Mouse (Mus musculus) gastrocnemius, adult 18-20 months (tissue): ENCODE data around the gene Rpl13. TPM values are rescaled to one million over a fixed set of nuclear protein-coding genes. Genes with fewer than 3 reads are reported as not detected.
"Not testable (repeated sequence)": the region's sequence is repeated elsewhere in the genome, so short reads cannot be mapped to it uniquely, and the experiment has no call there.

Experiments used
- DNase-seq: peaks from one replicate; pipeline ENCODE4 v3.0.0; 2021; ENCODE audit warnings: low spot score
- long read RNA-seq, 2 experiments: library from polyadenylated mRNA; stranded (forward); transcript quantifications; one replicate each; pipeline ENCODE4 v2.0.0; 2021
- total RNA-seq, 2 experiments: library from RNA; stranded (reverse); gene quantifications; 2 replicates each; pipeline ENCODE4 v1.2.3; 2021

Rpl13 gene
- total RNA-seq, result 100 to 1,000 TPM; 432 to 435 TPM
- long read RNA-seq, experiment 1, transcript Rpl13-201 (6 exons, 780 nt), result major isoform, 379 of 397 reads
- long read RNA-seq, experiment 1, partial matches to known transcripts, result 14 of 397 reads
- long read RNA-seq, experiment 1, other reads (novel, unspliced or antisense), result 3 of 397 reads
- long read RNA-seq, experiment 2, transcript Rpl13-201 (6 exons, 780 nt), result major isoform, 381 of 407 reads
- long read RNA-seq, experiment 2, partial matches to known transcripts, result 21 of 407 reads
- long read RNA-seq, experiment 2, other reads (novel, unspliced or antisense), result 4 of 407 reads

DNA sequence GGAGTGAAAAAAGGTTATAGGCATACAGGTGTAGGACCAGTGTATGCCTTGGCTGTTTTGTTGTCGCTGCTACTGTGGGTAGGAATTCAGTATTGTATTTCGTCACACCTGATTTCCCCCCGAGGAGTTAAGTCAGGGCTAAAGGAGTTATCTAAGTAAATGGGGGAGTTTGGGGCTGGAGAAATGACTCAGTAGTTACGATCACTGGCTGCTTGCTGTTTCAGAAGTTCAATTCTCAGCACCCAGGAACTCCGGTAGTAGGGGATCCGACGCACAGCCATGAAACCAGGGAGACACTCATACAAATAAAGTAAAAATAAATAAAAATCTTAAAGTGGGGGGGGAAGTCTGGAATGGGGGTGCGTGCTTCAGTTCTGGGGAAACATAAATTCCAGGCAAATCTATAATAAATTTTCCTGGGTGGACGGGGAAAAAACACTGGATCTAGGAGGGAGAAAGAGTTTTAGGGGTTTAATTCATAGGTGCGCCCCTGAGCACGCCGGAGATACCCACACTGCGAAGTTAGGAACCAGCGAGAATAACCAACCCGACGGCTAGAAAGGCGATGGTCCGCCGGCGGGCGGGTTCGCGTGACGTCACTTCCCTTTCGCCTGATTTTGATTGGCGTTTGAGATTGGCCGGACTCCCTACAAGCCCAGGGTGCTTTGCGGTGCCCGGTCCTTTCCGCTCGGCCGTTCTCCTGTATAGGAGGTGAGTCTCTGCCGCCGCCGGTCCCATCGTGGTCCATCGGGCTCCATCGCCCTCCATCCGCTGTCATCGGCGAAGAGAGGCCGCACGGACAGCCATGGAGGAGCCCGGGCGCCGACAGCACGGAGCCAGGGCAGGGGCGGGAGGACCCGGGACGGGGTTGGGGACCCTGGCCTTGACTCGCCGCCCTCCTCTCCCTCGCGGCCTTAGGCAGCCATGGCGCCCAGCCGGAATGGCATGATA lies at the start of gene Rpl13:
TSS of gene Rpl13 (plus strand) at position 616 of the 951 bp plus-strand sequence.
- peak; percentile 98 for DNase-seq

GRCm38 (mm10) chr8:123062721-123063120 lies 39.4 kb upstream of the Rpl13 start, which contains the start of gene Spg7:
Gene Spg7 (plus strand): TSS chr8:123062942.
- DNase-seq, result no peak

DNA sequence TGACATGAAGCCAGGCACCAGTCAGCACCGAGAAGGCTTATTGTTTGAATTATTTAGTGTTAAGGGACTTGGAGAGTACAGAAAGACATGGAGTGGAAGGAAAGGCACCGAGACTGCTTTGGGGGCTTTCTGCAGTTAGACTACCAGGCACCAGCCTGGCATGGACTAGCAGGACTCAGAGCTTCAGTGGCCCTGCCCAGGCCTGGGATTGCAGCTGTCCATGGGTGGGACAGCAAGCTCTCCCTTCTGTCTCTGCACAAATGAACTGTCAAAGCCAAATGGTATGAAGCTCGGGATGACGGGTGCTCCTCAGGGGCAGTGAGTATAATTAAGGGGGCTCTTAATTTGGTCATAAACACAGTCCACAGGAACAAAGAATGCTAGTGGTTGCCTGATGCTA lies 38.1 kb upstream of the Rpl13 start:
- DNase-seq, result no peak

GRCm38 (mm10) chr8:123064809-123065213 lies 37.3 kb upstream of the Rpl13 start:
- DNase-seq, result no peak

DNA sequence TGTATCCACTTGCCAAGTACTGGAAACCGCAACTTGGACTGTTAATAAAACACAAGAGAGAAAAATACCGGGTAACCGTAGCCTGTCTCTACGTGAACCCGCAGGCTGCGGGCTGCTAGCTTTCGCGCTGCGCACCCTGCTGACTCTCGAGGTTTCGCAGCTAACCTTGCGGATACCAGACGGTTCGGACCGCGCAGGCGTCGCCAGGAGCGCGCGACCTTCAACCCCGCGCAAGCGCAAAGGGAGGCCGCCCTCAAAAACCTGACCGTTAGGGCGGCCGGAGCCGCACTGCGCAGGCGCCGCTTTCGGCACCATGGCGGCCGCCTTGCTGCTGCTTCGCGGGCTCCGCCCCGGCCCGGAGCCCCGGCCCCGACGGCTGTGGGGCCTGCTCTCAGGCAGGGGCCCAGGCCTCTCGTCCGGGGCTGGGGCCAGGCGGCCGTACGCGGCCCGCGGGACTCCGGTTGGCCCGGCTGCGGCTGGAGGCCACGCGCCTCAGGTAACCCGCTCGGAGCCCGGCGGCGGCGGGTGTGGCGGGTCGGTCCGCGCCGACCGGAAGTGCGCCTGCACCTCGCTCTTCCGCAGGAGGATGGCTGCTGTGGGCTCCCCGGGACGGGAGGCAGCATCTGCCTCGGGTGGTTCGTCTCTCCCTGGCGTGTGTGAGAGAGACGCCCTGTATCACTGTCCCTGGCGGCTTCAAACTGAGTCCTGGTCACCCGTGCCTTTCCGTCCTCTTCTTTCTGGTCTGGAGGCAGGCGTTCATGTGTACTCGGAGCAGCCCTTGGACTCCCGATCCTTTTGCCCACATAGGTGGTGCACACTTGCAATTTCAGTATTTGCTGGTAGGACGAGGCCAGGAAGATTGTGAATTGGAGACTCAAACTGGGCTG lies 36.7 kb upstream of the Rpl13 start:
- DNase-seq, result peak; percentile 96

DNA sequence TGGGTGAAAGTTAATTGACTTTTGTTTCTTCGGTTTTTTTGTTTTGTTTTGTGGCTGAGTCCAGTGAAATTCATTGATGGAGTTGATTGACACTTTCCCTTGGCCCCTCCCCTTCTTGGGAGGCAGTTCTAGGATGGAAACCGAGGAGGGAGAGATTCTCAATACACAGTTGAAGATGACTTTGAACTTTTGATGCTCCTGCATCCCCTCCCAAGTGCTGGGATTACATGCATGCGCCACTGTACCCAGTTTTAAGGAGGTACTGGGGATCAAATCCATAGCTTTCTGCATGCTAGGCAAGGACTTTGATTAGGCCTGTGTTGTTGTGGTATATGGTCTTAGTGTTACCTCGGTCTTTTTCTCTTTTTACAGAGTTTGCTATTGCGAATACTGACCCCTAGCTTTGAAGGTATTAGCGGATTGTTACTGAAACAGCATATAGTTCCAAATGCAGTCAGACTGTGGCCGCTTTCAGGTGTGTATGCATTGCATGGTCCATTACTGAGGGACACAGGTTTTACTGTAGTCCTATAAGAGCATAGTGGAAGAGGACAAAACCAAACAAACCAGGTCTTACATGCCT lies 36.0 kb upstream of the Rpl13 start:
- DNase-seq, result no peak

DNA sequence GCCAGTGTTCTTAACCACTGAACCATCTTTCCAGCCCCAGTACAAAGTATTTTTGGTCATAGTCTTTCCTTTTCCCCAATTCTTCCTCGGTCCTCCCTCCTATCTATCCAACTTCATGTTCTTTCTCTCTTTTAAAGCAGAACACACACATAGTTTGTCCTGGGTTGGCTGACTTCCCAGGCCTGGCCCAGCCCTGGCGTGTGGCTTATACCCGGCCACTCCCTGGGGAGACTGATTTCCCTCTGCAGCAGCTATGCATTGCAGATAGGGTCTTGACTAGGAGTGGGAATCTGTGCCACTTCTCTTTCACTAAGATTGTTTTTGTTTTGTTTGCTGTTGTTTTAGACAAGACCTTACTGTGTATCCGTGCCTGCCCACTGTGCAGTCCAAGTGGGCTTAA lies 31.0 kb upstream of the Rpl13 start:
- no peak for DNase-seq

DNA sequence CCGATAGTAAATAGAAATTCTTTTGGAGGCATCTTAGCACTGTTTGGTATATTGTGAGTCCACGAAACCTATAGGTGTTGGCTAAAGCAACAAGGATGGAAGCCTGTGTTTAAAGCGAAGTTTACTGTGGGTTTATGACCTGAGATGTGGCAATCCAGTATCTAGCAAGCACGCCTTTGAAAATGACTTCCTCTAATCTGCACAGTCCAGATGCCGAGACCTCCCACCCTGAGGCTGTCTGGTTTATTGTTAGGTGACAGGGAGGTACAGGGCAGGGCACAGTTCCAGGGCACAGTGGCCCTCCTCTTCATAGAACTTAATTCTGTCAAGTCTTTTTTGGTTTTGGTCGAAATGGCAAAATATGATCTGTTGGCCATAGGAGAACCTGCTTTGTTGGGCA lies 24.9 kb upstream of the Rpl13 start:
- DNase-seq, result no peak

DNA sequence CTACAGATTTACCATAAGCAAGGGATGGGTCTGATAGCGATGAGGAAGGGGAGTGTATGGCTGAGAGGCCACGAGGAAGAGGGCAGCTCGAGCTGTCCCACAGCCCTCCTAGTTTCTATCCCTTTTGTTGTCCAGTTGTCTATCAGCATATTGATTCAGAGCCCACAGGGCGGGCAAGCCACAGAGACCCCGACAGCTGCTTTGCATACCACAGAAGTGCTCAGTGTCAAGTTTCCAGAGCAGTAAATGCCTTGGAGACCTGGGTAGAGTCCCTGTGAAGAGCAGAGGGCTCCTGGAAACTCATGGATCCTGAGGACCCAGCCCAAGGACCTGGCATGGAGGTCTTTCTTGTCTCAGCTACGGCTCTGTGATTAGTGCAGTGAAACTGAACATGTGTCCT lies 19.2 kb upstream of the Rpl13 start:
- DNase-seq, result no peak

DNA sequence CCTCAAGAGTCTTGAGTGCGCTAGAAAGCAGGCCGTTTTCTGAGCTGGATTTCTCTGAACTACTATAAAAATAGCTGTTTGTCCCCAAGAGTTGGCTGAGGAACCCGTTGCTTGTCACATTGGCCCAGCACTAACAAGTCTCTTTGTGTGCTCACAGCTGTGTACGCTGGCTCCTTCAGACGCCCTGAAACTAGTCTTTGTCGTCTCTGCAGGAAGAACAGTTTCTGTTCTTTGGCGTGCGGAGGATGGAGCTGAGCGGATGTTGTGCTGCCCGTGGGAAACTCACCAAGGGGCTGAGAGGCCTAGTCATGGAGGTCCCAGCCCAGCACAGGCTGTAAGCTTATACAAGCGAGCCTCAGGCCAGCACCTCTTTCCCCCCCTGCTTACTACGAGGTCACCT lies 18.5 kb upstream of the Rpl13 start:
- no peak for DNase-seq

DNA sequence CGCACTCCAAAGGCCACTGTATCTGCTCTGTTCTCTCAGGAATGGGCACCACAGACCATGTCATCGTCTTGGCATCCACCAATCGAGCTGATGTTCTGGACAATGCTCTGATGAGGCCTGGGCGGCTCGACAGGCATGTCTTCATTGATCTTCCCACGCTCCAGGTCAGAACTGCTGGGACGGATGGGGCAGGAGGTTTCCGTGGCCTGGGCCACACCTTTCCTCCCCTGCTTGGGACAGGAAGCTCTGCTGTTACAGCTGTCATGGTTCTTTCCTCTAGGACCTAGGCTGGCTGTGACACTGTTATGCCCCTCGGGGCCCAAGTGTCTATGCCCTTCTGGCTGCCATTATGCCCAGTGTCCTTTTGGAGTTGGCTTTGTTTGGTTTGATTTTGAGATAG lies 14.9 kb upstream of the Rpl13 start:
- no peak for DNase-seq

- DNase-seq, result no peak
Observed at GRCm38 (mm10) chr8:123097216-123097615, 4.9 kb upstream of the Rpl13 start.

DNA sequence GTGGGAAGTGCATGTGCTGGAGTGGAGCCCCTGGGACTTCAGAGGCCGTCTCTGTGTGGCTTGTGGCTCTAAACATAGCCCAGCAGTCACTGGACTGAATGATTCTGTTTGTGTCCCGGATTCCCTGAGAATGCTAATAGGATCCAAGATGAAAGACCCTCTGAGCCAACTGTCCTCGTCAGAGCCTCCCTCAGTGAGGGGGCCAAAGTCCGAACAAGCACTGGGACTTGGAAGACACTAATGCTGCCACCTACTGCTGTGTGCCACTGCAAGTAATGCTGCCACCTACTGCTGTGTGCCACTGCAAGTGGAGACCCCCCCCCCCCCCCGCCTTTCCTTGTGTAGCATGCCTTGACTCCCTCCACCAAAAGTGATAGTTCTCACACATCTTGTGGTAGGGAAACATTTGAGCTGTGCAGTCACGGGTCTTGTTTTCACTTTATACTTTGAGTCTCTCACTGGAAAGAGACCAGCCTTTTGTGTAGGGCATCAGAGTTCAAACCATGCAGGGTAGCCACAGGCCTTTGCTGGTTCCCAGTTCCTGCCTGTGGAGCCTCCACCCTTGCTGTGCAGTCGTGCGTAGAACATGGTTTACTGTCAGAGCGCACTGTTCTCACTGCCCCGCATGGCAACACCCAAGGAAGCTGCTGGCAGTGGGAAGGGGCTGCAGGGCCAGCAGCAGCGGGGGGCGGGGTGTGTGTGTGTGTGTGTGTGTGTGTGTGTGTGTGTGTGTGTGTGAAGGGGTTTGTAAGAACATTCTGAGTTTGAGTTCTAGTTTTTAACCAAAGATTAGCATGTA lies 4.2 kb upstream of the Rpl13 start:
- no peak for DNase-seq

DNA sequence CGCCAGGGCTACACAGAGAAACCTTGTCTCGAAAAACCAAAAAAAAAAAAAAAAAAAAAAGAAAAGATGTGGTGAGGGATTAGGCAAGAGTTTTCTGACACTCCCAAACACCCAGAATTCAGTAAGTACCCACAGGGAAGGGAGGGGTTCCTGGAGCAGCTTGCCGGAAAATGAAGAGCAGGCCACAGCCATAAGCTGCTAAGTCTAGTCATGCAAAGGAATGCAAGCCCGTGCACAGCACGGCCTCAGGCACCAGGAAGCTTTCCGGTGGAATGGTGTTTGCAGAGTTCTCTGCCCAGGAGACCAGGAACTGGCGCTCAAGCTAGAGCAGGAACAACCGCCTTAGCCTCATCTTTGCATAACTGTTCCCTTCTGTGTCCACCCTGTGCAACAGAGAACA lies 1.9 kb upstream of the Rpl13 start:
- no peak for DNase-seq

- DNase-seq, result no peak
Observed at GRCm38 (mm10) chr8:123101244-123101643, 906 bp upstream of the Rpl13 start.

- DNase-seq, result not testable (repeated sequence)
Observed at GRCm38 (mm10) chr8:123102855-123103254, 705 bp downstream of the Rpl13 start.

DNA sequence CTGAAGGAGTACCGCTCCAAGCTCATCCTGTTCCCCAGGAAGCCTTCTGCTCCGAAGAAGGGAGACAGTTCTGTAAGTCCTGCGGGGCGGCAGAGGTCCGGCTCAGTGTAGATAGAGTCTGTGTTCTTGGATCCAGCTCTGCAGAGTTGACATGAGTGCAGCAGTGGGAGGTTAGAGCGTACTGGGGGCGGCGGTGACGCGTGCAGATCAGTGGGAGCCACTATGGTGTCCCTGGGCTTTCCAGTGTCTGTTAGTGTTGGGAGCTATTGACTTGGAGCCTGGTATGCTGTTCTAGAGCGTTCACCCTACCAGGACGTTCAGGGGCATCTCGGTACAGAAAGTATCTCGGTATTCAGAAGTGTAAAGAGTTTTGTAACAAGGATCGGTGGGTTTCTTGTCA lies 1.1 kb downstream of the Rpl13 start:
- no peak for DNase-seq

DNA sequence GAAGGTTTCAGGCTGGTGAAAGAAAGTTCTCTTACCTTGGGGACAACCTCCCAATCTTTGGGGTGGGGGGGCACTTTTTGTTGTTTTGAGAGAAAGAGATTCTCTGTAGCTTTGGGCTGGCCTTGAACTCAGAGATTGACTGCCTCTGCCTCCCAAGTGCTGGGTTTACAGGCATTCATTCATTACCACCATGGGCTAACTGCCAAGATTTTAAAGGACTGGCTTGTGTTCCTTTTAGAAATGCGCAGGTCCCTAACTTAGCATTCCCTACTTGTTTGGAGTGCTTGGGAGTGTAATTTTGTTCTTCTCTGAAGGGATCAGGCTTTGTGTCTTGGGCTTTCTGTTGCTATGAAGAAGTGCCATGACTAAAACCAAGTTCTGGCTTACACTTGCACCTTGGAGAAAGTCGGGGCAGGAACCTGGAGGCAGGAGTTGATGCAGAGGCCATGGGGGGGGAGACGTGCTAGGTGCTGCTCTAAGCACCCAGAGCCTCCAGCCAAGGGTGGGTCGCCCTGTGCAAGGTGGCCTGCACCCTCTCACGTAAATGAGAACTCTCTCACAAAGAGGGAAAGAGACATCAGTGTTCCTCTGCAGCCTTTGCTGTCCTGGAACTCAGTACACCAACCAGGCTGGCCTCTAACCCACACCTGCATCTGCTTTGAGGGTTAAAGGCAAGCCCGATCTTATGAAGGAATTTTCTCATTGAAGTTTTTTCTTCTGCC lies 2.1 kb downstream of the Rpl13 start:
- no peak for DNase-seq

DNA sequence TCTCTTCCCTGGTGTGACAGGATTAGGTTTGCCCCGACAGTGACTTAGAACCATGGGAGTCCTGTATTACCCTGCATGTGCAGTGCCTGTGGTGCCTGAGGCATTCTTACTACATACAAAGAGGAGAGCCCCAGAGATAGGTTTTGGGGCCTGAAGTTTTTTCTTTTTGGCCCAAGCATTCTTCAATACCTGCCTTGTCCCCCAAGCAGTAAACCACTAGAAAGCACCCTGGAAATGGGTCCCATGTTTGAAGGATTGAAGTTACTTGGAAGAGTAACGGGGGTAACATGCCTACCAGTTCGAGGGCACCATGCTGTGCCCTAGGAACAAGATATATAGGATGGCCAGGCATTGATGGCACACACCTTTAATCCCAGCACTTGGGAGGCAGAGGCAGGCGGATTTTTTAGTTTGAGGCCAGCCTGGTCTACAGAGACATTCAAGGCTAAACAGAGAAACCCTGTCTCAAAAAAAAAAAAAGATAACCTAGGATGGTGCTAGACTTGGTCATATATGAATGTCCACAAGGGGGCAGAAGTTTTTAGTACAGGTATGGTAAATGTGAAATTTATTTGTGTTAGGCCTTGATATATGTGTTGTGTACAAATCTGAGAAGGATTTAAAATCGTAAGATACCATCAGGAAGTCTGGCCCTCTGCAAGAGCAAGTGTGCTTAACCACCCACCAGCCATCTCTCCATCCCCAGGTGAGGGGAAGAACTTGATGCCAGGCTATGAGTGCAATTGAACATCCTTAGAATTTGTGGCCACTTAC lies 3.6 kb downstream of the Rpl13 start:
- no peak for DNase-seq
